Mouse (Mus musculus): Measurements from ENCODE around the gene Dab2ip.

Gene Dab2ip

DNA sequence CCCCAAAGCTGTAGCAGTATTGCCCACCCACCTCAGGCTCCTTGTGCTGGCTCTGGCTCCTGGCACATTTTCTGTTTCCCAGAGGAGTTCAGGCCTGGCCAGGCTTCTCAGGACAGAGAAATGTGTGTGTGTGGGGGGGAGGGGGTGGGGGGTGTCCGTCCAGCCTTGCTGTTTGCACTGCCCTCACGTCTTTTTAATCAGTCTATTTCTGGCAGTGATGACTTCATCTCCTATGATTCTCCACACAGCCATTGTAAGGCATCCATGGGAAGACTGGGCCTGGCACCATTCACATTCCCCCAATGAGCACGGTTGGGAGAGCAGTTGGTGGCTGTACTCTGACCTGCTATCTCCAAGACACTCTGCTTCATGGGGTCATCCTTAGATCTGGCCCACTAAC is 125.9 kb downstream of the Dab2ip start:
- no peak for DNase-seq (ENCODE audit: low read depth)

DNA sequence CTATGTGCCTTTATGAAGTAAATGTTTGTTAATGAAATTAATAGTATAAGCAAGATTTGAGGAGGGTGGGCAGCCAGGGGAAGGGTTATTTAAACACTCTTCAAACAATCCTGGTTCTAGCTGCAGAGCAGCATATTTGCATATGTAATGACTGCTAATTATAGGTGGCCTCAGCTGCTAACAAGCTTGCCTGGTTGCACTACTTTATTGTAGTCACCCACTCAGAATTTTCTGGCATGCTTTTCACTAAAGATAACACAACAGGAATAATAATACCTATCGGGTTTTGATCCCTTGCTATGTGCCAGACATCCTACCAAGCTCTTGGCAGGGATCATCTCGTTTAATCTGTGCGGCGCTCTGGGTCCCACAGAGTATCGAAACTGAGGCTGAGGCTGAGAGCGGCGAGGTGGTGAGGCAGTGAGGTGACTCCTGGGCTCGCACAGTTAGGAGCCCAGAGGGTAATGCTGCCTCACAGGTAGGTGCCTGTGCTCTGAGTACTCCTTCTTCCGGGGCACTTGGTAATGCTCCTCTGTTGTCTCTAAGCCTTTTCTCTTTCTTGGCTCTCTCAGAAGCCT is 126.8 kb downstream of the Dab2ip start:
- DNase-seq (ENCODE audit: low read depth) = no peak

DNA sequence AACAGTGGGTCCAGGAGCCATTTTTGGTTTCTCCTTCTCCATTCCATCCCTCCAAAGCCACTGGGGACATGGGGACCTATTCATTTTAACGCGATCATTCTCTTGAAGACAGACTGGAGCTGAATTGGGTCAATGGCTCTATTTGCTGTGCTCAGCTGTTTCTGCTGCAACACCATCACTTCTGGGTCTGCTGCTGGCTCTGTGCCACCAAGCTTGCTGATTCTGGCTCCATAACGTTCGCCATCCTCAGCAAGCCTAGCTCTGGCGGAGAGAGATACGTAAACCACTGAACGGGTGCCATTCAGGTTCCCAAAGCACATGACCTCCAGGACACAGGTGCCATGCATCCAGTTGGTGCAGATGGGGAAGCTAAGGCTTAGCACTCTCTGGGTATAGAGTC is 128.0 kb downstream of the Dab2ip start:
- DNase-seq (ENCODE audit: low read depth) = no peak

DNA sequence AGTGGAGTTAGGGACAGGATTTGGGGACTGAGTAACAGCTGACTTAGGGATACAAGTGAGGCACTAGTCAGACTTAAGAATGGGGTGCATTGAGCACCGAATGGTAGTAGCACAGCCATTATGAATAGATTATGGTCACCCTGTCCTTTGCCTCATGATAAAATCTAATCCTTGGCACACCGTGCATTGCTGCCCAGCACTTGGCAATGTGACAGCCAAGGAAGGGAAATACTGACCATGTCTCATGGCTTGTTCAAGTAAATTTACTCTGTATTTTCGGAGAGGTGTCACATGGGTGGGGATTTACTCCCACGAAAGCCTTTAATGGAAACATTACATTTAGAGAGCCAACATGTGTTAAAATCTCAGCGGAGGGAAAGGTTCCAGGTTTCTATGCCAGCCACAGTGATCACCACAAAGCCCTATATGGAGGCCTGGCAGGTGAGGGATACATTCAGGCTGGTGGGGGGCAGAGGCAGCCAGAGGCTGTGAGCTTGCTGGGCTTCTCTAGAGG is 129.5 kb downstream of the Dab2ip start:
- DNase-seq (ENCODE audit: low read depth) = no peak

DNA sequence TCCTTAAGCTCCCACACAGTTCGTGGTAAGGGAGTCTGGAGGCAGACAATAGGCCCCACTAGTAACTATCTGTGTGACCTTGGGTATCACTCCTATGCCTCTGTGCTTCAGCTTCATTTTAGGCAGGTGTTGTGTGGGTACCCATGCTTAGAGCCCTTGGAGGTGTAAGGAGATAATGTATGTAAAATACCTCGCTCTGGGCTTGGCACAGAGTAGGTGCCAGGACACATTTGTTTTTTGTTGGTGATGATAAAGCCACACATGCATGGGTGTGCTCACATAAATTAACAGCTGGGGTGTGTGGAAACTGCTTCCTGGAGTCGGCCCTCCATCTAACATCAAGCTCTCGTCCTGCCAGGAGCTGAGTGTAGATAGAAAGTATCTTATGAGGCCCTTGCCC is 130.1 kb downstream of the Dab2ip start:
- DNase-seq (ENCODE audit: low read depth) = no peak

DNA sequence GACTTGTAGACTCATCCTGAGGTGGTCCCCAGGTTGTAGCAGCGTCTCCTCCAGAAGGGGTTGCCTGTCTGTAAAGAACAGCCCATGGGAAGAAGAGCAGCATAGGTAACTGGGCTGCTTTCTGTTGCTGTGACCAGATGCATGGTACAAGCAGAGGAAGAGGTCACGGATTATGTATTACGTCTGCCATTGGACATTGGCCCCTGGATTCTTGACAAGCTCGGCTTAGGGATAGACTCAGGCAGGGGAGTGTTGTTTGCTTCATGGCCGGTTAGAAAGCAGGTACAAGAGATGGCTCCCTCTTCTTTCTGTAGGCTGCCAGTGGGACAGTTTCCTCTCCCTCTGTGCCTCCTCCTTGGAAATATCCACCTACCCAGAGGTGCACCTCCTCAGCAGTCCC is 130.5 kb downstream of the Dab2ip start:
- no peak for DNase-seq (ENCODE audit: low read depth)

DNA sequence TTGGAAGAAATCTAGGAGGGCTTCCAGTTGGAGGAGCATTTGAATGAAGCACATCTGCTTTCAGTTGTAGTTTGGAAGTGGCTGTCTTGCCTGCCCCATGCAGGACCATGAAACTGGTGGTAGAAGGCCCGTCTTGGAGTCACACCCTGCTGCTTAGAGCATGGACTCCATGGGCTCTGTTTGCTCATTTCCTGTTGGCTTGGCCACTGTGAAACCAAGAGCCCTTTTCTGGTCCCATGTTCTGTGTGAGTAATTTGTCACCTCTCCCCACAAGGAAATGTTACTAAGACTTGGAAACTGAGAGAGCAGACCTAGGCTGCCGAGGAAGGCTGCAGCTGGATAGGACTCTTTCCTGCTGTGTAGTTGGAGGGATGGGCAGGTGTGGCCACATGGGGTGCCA is 131.8 kb downstream of the Dab2ip start:
- no peak for DNase-seq (ENCODE audit: low read depth)

DNA sequence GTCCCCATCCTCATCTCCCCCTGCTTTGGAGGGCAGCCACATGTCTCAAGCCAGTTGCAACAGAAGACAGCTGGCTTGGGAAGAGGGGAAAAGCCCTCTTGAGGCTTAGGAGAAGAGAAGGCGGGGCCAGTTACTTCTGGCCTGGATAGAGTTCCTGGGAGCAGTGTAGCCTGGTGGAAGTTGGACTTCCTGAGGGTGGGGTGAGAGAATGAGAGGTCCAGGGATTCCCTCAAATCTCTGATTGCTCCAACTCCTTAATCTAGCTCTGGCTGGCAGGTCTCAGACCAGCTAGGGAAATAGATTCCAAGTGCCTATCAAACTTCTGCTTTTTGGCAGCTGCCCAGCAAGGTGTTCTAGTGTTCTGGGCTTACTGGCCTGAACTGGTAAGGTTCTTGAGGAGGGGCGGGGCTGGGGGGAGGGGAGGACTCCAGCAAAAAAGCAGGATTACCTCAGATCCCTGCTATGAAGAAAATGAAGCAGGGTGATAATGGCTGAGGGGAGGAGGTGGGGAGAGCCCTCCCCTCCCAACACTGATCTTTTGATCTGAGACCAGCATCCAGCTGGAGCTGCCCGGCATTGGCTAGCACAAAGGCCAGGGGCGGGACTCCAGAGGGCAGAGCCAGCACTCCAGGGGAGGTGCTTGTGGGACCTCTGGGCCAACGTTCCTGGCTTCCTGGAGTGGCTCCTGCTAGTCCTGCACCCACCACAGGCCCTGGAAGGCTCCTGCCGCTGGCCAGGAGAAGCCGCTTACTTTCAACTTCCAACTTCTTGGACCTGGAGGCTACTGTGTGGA is 133.4 kb downstream of the Dab2ip start:
- no peak for DNase-seq (ENCODE audit: low read depth)

DNA sequence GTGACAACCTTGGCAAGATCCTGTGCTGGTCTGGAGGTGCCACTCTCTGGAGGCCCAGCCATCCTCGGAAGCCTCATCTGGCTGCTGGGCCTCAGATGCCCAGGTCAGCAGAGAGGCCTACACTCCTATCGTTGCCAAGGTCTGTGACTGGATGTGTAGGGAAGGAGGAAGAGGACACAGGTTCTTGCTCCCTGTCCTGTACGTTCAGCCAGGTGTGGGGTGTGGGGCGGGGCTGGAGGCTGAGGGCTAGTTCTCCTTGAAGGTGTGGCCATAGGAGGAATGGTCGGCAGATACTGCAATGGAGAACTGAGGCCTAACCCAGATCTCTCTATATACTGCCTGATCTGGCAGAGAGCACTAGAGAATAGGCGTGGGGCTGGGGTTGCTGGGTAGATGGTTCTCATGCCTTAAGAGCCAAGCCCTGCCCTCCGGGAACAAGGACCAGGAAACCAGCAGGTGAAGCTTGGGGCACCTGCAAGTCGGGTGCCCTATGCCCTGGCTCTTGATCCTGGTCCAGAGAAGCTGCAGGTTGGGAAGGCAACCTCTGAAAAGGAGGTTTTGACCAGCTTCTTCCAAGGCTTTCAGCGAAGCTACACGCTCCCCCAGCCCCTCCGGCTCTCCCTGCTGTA is 134.3 kb downstream of the Dab2ip start:
- DNase-seq (ENCODE audit: low read depth) = no peak

DNA sequence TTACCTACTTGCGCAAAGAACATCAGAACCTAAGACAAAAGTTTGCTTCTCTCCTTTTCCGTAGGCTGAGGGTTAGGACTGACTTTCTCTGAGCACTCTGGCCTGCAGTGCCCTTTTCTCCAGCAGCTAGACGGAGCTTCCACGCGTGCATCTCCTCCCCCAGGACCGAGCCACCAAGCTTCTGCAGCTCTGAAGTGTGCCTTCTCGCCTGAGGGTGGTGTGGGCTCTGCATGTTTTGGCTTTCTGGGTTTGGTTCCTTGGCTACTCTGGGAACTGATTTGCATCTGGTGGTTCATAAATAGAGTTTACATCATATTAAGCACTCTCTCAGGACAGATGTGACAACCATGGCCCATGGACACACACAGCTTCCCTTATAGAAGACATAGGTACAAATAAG is 135.0 kb downstream of the Dab2ip start:
- no peak for DNase-seq (ENCODE audit: low read depth)

DNA sequence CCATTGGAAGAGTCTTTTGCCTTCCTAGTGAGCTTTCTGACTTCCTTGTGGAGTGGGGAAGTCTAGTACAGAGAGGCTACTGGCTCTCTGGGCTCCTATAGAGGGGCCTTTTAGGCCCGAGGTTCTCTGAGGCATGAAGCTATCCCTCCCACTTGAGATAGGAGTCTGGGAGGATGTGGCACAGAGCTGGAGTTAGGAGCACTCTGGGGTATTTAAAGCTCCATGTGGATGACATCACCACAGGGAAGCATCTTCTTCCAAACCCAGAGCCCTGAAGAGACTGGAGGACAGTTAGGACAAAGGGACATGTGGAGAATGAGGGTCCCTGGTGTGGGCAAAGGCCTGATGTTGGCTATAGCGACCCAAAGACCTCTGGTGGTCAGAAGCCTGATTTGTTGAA is 136.0 kb downstream of the Dab2ip start:
- DNase-seq (ENCODE audit: low read depth) = no peak

DNA sequence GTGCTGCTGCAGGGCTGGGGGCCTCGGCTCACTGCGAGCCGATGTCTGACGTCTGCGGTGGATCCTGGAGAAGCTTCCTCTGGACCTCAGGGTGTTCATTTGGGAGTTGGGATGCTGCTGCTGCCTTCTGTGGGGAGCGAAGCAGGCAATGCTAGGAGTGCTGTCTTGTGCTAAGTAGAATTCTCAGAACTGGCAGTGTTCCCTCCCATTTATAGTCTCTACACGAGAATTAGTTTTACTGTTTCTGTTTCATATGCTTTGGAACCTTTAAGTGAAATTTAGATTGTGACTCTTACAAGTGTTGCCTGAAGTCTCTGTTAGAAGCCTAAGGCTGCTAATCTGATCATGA is 138.1 kb downstream of the Dab2ip start:
- no peak for DNase-seq (ENCODE audit: low read depth)

DNA sequence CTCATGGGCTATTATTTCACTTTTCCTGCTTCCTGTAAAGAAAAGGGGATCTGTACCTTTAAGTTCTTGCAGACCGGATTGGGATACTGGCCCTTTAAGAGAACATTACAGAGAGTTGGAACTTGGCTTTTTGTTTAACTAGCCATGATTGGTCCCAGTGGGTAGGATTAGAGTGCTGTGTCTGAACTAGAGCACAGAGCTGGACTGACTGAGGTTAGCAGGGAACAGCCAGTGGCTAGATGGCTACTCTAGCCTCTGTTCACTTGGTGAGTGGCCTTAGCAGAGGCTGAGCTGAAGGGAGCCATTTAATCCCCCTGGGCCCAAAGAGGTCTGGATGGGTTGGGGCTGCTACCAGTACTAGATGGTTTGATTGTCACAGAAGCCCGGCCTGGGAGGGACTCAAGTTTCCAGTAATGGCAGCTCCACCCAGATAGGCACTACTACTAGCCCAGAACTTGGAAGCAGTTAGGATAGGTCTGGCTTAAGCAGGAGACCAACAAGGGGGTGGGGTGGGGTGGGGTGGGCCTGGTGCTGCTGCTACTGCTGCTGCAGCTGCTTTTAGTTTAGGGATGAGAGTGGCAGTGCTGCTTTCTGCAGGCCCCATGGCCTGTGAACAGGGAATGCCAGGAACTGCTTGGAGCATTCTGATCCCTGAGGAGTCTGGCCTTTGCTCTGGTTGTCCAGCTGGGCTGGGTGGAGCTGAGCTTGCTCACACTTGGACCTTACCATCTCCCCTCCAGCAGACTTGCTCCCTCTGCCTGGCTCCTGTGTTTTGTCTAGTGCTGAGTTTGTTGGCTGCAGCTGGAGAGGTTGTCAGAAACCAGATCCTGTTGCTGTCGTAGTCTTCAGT is 138.7 kb downstream of the Dab2ip start:
- DNase-seq (ENCODE audit: low read depth) = no peak

DNA sequence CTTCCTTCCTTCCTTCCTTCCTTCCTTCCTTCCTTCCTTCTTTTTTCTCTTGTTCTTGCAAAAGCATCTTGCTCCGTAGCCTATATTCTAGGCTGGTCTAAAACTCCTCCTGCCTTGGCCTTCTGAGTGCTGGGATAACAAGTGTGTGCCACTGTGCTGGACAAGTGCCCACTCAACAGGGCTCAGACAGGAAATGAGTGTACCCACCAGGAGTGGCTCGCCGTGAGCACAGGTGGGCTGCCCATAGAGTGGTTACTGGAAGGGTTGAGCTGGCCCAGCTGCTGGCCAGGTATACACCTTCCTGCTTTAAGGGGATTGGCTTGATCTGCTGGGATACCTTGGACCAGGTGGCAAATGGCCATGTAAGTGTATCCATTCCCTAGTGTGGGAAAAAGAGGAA is 139.7 kb downstream of the Dab2ip start:
- no peak for DNase-seq (ENCODE audit: low read depth)

DNA sequence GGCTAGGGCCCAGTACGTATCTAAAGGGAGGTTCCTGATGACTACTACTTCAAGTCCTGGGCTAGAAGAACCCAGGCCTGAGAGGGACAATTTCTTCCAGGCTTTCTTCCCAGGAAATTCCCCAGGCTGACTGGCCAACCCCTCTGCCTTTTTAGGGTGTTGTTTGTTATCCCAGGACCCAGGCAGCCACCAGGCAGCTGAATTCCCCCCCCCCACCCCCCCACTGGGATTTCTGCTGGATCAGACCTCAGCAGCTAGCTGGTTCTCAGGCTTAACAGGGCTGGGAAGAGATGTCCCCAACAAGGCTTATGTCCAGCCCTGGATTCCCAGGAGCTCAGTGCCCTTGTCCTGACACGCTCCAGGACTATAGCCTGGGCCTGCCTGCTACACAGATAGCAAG is 142.9 kb downstream of the Dab2ip start:
- no peak for DNase-seq (ENCODE audit: low read depth)

DNA sequence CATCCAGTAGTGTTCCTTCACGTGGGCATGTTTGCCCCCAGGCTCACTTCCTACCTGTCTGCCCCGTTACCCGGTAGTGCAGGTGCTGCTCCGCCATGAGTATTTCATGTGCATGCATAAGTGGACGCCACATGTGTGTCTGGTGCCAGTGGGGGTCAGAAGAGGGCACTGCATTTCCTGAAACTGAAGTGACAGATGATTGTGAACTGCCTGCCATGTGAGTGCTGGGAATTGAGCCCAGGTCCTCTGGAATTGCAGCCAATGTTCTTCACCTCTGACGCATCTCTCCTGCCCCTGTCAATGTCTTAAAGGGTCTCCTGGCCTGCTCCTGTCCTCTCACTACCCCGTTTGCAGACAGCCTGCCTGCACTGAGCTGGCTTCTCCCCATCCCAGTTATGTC is 143.9 kb downstream of the Dab2ip start:
- no peak for DNase-seq (ENCODE audit: low read depth)

DNA sequence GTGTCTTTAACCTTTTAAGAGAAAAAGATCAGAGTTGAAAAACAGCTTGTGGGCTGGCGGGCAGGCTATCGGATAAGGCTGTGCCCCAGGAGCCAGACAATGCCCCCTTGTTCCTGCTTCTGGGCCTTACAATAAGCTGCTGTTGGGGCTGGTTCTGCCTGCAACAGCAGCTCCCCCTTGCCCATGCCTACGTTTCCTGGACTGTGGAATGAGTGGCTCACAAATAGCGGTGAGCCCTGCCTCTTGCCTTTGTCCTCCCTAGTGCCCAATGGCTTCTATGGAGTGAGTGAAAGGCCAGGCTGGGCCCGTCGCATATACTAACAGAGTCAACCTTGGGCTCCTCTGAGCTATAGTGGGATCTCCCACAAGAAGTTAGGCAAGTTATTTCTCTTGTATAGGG is 144.5 kb downstream of the Dab2ip start:
- no peak for DNase-seq (ENCODE audit: low read depth)

DNA sequence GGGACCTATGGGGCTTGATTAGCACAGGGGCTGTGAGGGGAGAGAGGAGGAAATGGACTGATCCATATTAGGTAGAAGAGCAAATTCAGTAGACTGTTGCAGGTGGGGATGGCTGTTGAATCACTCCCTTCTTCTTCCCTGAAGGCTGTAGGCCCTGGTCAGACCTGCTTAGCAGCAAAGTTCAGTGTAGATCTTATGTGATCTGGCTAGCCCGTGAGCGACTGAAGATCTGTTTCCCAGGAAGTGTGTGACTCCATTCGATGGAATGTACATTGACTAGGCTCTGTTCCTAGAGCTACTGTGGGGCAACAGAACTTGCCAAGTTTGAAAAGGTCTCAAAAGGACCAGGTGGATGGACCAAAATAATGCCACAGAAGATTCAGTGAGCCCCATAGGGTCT is 145.2 kb downstream of the Dab2ip start:
- DNase-seq (ENCODE audit: low read depth) = no peak

DNA sequence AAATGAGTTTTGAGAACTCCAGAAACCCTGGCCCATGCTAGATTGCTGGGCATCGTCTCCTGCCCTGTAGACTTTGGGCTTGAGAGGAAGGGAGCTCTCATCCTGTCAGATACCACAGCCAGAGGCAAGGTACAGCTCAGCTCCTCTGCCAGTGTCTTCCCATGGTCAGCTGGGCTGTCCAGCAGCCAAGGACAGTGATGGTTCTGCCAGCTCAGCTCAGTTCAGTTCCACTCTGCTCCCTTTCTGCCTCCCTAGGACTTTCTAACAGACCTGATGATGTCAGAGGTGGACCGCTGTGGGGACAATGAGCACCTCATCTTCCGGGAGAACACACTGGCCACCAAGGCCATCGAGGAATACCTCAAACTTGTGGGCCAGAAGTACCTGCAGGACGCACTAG is 154.5 kb downstream of the Dab2ip start:
- DNase-seq (ENCODE audit: low read depth) = no peak

DNA sequence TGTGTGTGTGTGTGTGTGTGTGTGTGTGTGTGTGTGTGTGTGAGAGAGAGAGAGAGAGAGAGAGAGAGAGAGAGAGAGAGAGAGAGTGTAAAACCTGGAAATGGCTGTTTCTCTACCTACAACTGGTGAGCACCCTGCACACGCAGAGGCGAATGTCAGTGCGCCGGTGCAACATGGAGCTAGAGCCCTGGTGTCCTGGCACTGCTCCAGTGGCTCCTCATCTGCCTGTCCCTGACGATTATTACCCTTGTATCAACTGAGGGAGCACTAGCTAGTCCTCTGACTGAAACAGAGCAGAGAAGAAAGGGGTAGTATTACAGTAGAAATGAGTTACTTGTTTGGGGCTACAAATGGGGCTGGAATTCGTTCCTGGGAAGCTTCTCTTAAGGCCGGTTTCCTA is 155.4 kb downstream of the Dab2ip start:
- DNase-seq (ENCODE audit: low read depth) = no peak

DNA sequence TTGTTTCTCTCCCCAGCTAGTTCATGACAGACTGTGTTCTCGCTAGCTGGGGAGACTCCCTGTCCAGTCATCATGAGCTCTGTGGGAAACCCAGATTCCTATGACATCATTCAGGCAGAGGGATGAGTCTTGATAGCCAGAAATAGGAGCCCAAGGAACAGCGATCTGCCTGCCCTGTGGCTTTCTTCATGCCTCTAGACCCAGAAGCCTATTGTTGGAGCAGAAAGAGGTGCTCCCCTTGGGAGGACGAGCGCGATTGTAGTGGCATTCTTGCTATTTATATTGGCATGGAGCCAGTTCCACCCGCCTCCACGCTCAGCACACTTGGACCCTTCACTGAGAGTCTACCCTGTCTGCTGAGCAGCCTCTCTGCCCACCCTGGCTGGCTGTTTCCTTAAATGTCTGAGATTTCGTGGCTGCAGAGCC is 156.7 kb downstream of the Dab2ip start:
- DNase-seq (ENCODE audit: low read depth) = no peak

DNA sequence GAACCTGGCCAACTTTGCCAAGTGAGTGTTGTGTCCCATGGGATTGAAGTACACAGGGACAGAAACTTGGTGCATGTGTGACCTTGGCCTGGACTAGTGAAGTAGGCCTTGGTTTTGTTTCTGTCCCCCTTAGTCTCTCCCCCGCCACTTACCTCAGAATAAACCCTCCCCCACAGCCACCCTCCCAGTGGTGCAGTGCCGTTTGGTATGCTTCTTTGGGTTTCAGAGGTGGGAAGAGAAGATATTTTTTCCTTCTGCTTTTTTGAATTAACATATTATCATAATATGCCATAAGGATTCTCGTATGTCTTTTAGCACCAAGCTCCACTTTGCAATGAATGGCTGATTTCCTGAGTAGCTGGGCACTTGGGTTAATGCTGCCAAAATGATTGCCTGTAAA is 157.4 kb downstream of the Dab2ip start:
- no peak for DNase-seq (ENCODE audit: low read depth)

DNA sequence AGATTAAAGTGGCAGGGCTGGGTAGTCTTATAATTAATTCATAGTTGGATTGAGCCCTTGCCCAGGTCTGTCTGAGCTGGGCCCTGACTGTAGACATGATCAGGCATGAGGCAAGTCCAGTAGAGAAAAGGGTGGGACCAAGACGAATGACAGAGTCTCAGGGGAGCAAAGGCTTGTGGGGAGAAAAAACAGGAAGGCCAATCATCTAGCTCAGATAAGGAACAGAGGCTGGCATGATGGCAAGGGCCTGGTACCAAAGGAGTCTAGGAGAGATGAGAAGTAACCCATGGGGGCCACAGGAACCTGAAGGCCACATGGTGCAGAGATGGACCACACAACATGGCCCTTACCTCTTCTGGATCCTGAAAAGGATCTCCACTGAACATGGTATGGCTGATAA is 158.1 kb downstream of the Dab2ip start:
- no peak for DNase-seq (ENCODE audit: low read depth)
